ENCODE assay signal across 8 mouse cellular contexts in genomic region chr5:96996401-96997309, GRCm38 (mm10). TPM values are rescaled to one million over a fixed set of nuclear protein-coding genes. Genes with fewer than 3 reads are reported as not detected.
DNase-seq lines count a peak whose midpoint lies in the region; ATAC-seq and TF ChIP-seq lines count a peak whose summit lies in the region.

No protein-coding gene starts in this region.

- peak overlapping the region; percentile 93 for H3K4me3 ChIP-seq in heart, embryonic 10.5 days
- H3K4me3 ChIP-seq in G1E (ENCODE audit: low read depth, low read length) = peak overlapping the region; percentile 90
- peak overlapping the region; percentile 78 for H3K4me3 ChIP-seq in embryonic facial prominence, embryonic 11.5 days (ENCODE audit: low read depth, low read length)
- peak overlapping the region; percentile 90 for H3K4me3 ChIP-seq in hindbrain, embryonic 16.5 days (ENCODE audit: low read length)
- peak overlapping the region; percentile 63 for H3K4me3 ChIP-seq in lung, embryonic 16.5 days (ENCODE audit: low read length)

- peak overlapping the region; percentile 89 for H3K4me2 ChIP-seq in embryonic facial prominence, embryonic 11.5 days (ENCODE audit: low read depth, low read length)
- peak overlapping the region; percentile 85 for H3K4me2 ChIP-seq in hindbrain, embryonic 16.5 days (ENCODE audit: low read length)
- peak overlapping the region; percentile 70 for H3K4me2 ChIP-seq in lung, embryonic 16.5 days (ENCODE audit: low read depth, low read length)

- no peaks in the 10 kb centered on the region for H3K9me3 ChIP-seq in heart, embryonic 10.5 days
- H3K9me3 ChIP-seq in G1E (replicated peaks) = no peaks in the 10 kb centered on the region
- H3K9me3 ChIP-seq in embryonic facial prominence, embryonic 11.5 days (replicated peaks; ENCODE audit: control insufficient read depth, low read length) = no peaks in the 10 kb centered on the region
- no peaks in the 10 kb centered on the region for H3K9me3 ChIP-seq in hindbrain, embryonic 16.5 days (ENCODE audit: control insufficient read depth, low read length)
- H3K9me3 ChIP-seq in lung, embryonic 16.5 days (ENCODE audit: control insufficient read depth, low read length) = no peaks in the 10 kb centered on the region

- ATAC-seq in G1E (ENCODE audit: extremely low read depth, insufficient number of reproducible peaks, low FRiP score, poor library complexity, severe bottlenecking) = no peak
- no peak for ATAC-seq in embryonic facial prominence, embryonic 11.5 days (replicated peaks; ENCODE audit: insufficient number of reproducible peaks, low FRiP score, low TSS enrichment, low read depth)
- ATAC-seq in hindbrain, embryonic 16.5 days = no peak
- peak; percentile 41 for ATAC-seq in lung, embryonic 16.5 days (ENCODE audit: low read depth)

- TF ChIP-seq CTCF in G1E (IDR thresholded peaks at IDR 0.05; ENCODE audit: low read depth, low read length) = no peak

- peaks cover 17% of the 10 kb centered on the region for H3K4me1 ChIP-seq in heart, embryonic 10.5 days
- H3K4me1 ChIP-seq in G1E (ENCODE audit: insufficient read depth, low read depth, low read length) = peaks cover 51% of the 10 kb centered on the region
- H3K4me1 ChIP-seq in embryonic facial prominence, embryonic 11.5 days (ENCODE audit: control insufficient read depth, insufficient read depth, low read length) = peaks cover 4% of the 10 kb centered on the region; the same call in 1 of the 2 replicates
- peaks cover 16% of the 10 kb centered on the region for H3K4me1 ChIP-seq in hindbrain, embryonic 16.5 days (ENCODE audit: control insufficient read depth, insufficient read depth, low read depth, low read length)
- H3K4me1 ChIP-seq in lung, embryonic 16.5 days (replicated peaks; ENCODE audit: control insufficient read depth, insufficient read depth, low read length) = peaks cover 14% of the 10 kb centered on the region

- H3K9ac ChIP-seq in embryonic facial prominence, embryonic 11.5 days (replicated peaks; ENCODE audit: low read length) = peak overlapping the region; percentile 78
- peak overlapping the region; percentile 84 for H3K9ac ChIP-seq in hindbrain, embryonic 16.5 days (ENCODE audit: low read depth, low read length)
- H3K9ac ChIP-seq in lung, embryonic 16.5 days (ENCODE audit: low read length) = peak overlapping the region; percentile 77

- WGBS in heart, embryonic 10.5 days = 22% methylated on average over 39 of the region's 39 CpGs
- 17% methylated on average over 39 of the region's 39 CpGs for WGBS in embryonic facial prominence, embryonic 11.5 days
- 17% methylated on average over 39 of the region's 39 CpGs for WGBS in hindbrain, embryonic 16.5 days
- 14% methylated on average over 39 of the region's 39 CpGs for WGBS in lung, embryonic 16.5 days

- no peaks in the 10 kb centered on the region for H3K36me3 ChIP-seq in heart, embryonic 10.5 days
- peaks cover 23% of the 10 kb centered on the region for H3K36me3 ChIP-seq in G1E (replicated peaks)
- H3K36me3 ChIP-seq in embryonic facial prominence, embryonic 11.5 days (replicated peaks; ENCODE audit: control insufficient read depth, insufficient read depth, low read depth, low read length) = no peaks in the 10 kb centered on the region
- no peaks in the 10 kb centered on the region for H3K36me3 ChIP-seq in hindbrain, embryonic 16.5 days (ENCODE audit: control insufficient read depth, insufficient read depth, low read length)
- no peaks in the 10 kb centered on the region for H3K36me3 ChIP-seq in lung, embryonic 16.5 days (ENCODE audit: control insufficient read depth, insufficient read depth, low read length)

- intact Hi-C loops in heart, postnatal 36 days (cut with DNase I) = loop anchor here (2.0 to 5.0 kb wide), 3 partner anchors 78 to 204 kb away; partner anchors contain the start of gene Anxa3

- no peak for DNase-seq in heart, embryonic 10.5 days (ENCODE audit: low spot score)
- DNase-seq in heart, postnatal 36 days = no peak
- no peak for DNase-seq in G1E (ENCODE audit: low spot score)
- DNase-seq in embryonic facial prominence, embryonic 11.5 days (ENCODE audit: low spot score) = no peak
- peak; percentile 63 for DNase-seq in retina, postnatal 1 day
- DNase-seq in layer of hippocampus, postnatal 36 days = no peak

- H3K27me3 ChIP-seq in heart, embryonic 10.5 days (ENCODE audit: insufficient read depth, poor library complexity, severe bottlenecking) = peaks cover 11% of the 10 kb centered on the region; the same call in 1 of the 2 replicates
- H3K27me3 ChIP-seq in G1E (ENCODE audit: insufficient read depth, low read length) = no peaks in the 10 kb centered on the region
- H3K27me3 ChIP-seq in embryonic facial prominence, embryonic 11.5 days (ENCODE audit: control insufficient read depth, insufficient read depth, low read length) = no peaks in the 10 kb centered on the region
- no peaks in the 10 kb centered on the region for H3K27me3 ChIP-seq in hindbrain, embryonic 16.5 days (replicated peaks; ENCODE audit: control insufficient read depth, insufficient read depth, low read length)
- no peaks in the 10 kb centered on the region for H3K27me3 ChIP-seq in lung, embryonic 16.5 days (ENCODE audit: control insufficient read depth, insufficient read depth, low read depth, low read length)

- peak overlapping the region; percentile 97 for H3K27ac ChIP-seq in heart, embryonic 10.5 days
- H3K27ac ChIP-seq in embryonic facial prominence, embryonic 11.5 days (replicated peaks; ENCODE audit: low read depth, low read length) = peak overlapping the region; percentile 60
- H3K27ac ChIP-seq in hindbrain, embryonic 16.5 days (ENCODE audit: low read depth, low read length) = peak overlapping the region; percentile 90
- peak overlapping the region; percentile 97 for H3K27ac ChIP-seq in lung, embryonic 16.5 days (ENCODE audit: low read length)

RNA-seq across cellular contexts. Expression of gene Bmp2k, which starts 0.8 kb away (rescaled TPM):
- 10.2 and 12.3 TPM in 2 replicates for polyA plus RNA-seq in heart, embryonic 10.5 days (2016; fragmentation: Nextera tagmentation; extraction: Ambion mirVana)
- total RNA-seq in heart, postnatal 36 days (2021) = 1 to 10 TPM; 8.9 to 9.1 TPM
- total RNA-seq in G1E (2014; fragmentation: Nextera tagmentation) (944 and 1,145 TPM in 2 replicates), G1E (2017) (341 and 380 TPM in 2 replicates)
- polyA plus RNA-seq in G1E (2012) = 51.6 and 52.6 TPM in 2 replicates
- polyA plus RNA-seq in embryonic facial prominence, embryonic 11.5 days (2014; fragmentation: Nextera tagmentation; extraction: Ambion mirVana) = 8.8 and 11.1 TPM in 2 replicates
- polyA plus RNA-seq in hindbrain, embryonic 16.5 days (2015; fragmentation: Nextera tagmentation; extraction: Ambion mirVana) = 7.8 and 8.9 TPM in 2 replicates
- polyA plus RNA-seq in lung, embryonic 16.5 days (2015; fragmentation: Nextera tagmentation; extraction: Ambion mirVana) = 9.7 and 11.5 TPM in 2 replicates
- total RNA-seq in layer of hippocampus, postnatal 36 days (2021) = 10 to 100 TPM; 13.1 to 13.7 TPM
